Mouse (Mus musculus) cerebellum, adult 9-11 months (tissue): ENCODE results near the gene Hax1.
A peak's percentile ranks its signal among the peaks of the same experiment; 100 is the strongest.

Experiments used
- DNase-seq: peaks from one replicate; pipeline ENCODE4 v3.0.0; 2022

The Hax1 gene

GRCm38 (mm10) chr3:89998612-89999054 lies at the start of gene Hax1:
Gene Hax1, minus strand, starts transcription at chr3:89998780.
- peak; percentile 93 for DNase-seq

- DNase-seq: no peak
These were observed 37.7 kb upstream of the Hax1 start for GRCm38 (mm10) chr3:90036263-90036662.

DNA sequence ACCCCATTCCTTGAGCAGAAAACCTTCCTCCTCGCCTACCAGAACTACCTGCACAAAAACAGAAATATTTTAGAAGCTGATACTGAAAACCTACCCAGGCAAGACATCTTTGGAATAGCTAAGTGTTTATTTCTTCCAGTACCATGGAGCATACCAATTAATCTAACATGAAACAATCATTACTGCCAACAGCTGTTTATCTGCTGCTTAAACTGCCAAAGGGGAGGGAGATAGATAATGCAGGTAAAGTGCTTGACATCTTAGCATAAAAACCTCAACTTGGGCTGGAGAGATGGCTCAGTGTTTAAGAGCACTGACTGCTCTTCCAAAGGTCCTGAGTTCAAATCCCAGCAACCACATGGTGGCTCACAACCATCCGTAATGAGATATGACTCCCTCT lies 36.1 kb upstream of the Hax1 start:
- DNase-seq: no peak

GRCm38 (mm10) chr3:90016626-90017025 lies 18.0 kb upstream of the Hax1 start:
- DNase-seq: no peak

GRCm38 (mm10) chr3:90010291-90010690 lies 11.7 kb upstream of the Hax1 start:
- no peak for DNase-seq

GRCm38 (mm10) chr3:90004091-90004796 lies 5.7 kb upstream of the Hax1 start:
- no peak for DNase-seq

DNA sequence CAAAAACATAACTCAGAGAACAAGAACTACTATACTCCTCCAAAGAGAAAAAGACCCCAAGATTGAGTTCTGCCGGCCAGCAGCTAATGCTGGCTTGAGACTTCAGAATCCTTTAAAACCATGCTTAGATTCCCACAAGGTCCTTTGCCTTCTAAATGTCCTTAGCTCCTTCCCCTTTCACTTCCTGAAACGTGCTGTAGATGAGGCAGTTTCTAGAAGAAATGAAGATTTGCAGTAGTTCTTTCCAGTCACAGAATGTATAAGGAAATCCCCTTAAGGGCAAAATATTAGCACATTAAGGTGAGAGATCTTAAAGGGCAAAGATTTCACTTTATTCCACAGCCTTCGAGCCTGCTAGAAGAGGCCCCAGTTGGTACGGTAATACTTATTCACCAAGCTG lies 1.2 kb upstream of the Hax1 start:
- DNase-seq: no peak

GRCm38 (mm10) chr3:89999090-89999489 lies 510 bp upstream of the Hax1 start:
- DNase-seq: no peak

GRCm38 (mm10) chr3:89997791-89998495 lies 637 bp downstream of the Hax1 start:
- no peak for DNase-seq

- DNase-seq: no peak
These were observed 3.6 kb downstream of the Hax1 start for GRCm38 (mm10) chr3:89994807-89995515.

DNA sequence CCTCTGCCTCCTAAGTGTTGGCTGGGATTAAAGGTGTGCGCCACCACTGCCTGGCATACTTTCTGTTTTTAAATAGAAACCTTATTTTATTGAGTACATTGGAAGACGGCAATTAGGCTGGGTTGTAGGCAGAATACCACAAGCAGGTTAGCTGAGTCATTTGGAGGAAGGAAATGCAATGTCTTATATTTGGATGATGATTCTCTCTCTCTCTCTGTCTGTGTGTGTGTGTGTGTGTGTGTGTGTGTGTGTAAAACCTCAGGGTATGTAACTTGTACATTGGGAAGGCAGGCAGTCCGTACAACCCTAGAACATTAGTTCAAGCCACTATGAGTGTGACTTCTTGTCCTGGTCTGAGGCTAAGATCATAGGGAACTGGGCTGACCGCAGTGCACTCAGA lies 10.8 kb downstream of the Hax1 start:
- no peak for DNase-seq

- no peak for DNase-seq
These were observed 11.4 kb downstream of the Hax1 start for GRCm38 (mm10) chr3:89987211-89987610.

GRCm38 (mm10) chr3:89982426-89982825 lies 16.2 kb downstream of the Hax1 start:
- DNase-seq: no peak

- no peak for DNase-seq
These were observed 21.7 kb downstream of the Hax1 start for GRCm38 (mm10) chr3:89976859-89977258.

DNA sequence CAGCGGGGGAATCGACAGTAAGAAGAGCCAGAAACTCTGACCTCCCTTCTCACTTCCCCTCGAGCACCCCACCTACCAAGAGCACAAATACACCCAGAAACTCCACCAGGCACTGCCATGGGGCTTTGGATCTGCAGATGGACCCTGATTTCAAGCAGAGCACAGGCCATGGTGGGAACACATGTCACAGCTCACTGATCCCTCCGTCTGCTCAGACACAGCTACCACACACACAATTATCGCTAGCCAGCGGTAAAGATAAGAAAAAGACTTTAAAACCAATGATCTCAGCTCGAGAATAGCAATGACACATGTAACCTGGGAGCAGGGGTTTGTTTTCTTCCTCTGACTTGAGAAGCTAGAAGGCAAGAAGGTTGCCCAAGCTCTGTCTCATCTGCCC lies 30.1 kb downstream of the Hax1 start:
- no peak for DNase-seq

DNA sequence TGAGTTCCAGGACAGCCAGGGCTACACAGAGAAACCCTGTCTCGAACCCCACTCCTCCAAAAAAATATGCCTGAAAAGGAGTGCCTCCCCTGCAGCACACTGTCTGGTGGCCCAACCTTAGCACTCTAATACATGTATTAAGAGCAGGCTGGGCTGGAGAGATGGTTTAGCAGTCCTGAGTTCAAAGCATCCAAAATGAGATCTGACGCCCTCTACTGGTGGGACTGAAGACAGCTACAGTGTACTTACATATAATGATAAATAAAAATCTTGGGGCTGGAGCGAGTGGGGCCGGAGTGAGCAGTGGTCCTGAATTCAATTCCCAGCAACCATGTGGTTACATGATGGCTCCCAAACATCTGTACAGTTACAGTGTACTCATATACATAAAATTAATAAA lies 31.6 kb downstream of the Hax1 start:
- DNase-seq: no peak

DNA sequence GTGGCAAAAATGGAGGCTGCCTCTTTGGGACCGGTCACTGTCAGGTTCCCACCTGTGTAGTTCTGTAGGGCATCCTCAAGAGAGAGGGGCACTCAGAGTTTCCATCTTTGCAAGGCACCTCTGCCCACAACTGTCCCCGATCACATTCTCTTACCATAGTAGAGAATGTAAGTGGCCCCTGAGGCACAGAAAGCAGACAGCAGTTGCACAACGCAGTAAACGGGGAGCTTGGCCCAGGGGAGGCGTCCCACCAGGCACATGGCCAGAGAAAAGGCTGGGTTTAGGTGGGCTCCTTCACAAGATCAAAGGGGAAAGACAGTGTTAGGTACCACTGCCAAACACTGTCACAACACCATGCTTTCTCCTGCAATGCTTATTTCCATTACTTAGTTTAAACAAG lies 32.6 kb downstream of the Hax1 start:
- no peak for DNase-seq

DNA sequence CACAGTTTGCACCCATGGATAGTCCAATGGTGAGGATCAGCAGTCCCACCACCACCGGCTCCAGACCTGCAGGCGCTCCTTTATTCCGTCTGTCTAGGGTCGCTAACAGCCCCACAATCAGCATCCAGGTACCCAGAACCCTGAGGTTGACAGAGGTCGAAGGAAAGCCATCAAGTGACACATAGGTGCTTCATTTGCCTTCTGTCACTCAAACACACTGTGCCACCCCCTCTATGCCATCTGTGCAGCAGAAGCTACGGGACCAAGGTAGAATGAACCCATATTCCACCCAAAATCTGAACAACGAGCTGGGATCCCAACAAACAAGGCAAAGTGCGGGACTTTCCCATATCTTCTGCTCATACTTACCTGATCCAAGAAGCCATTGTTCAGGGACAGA lies 33.0 kb downstream of the Hax1 start:
- DNase-seq: no peak

GRCm38 (mm10) chr3:89963926-89964739 lies 34.4 kb downstream of the Hax1 start:
- DNase-seq: peak; percentile 67

GRCm38 (mm10) chr3:89963221-89963763 lies 35.3 kb downstream of the Hax1 start, which contains the start of gene Atp8b2:
Gene Atp8b2, minus strand, starts transcription at chr3:89963508.
- DNase-seq: peak; percentile 64

DNA sequence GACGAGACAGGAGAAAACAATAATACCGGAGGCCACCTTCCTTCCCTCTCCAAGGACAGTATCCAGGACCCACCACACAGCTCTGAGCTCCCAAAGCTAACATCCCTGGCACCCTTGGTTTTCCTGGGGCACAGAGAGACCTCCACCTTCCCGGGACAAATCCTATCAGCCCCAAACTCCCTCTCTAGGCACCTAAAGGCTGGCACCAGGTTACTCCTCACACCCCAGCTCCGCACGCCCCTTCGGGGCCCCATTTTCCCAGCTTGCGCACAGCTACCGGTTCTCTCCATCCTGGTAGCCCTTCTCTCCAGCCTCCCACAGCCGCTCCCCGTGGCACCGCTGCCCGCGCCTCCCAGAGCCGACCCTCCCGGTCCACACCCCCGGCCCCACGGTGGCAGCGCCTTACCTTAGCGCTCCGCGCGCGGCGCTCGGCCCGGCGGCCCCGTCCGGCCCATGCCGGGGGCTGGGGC lies 35.8 kb downstream of the Hax1 start:
- DNase-seq: peak; percentile 52

- DNase-seq: peak; percentile 55
These were observed 36.4 kb downstream of the Hax1 start for GRCm38 (mm10) chr3:89962059-89962750.
